Mouse (Mus musculus) hindbrain, embryonic 14.5 days (tissue): ENCODE data around the gene Tmem132d. TPM values are rescaled to one million over a fixed set of nuclear protein-coding genes. Genes with fewer than 3 reads are reported as not detected.

Experiments used
- ATAC-seq: fragments of 200-750 bp; cut with Nextera tagmentation; 2 replicates; pipeline ENCODE4 v1.8.0; 2017; ENCODE audit warnings: moderate number of reproducible peaks, mild to moderate bottlenecking, moderate TSS enrichment, moderate library complexity; ENCODE audit not compliant: low FRiP score
- DNase-seq: peaks from one replicate; pipeline ENCODE4 v3.0.0-alpha.2; 2015; ENCODE audit warnings: low spot score
- H3K27ac ChIP-seq: fragments of 300-500 bp; sonication (generic); 2 replicates; pipeline ENCODE4 v1.5.1; 2014; ENCODE audit warnings: mild to moderate bottlenecking, moderate library complexity
- H3K27me3 ChIP-seq: fragments of 300-500 bp; sonication (generic); 2 replicates; pipeline ENCODE4 v1.6.1; 2014; ENCODE audit warnings: mild to moderate bottlenecking, low read length, mixed read lengths; ENCODE audit not compliant: control insufficient read depth, insufficient read depth
- H3K36me3 ChIP-seq: fragments of 300-500 bp; sonication (generic); replicated peaks from 2 replicates; pipeline ENCODE4 v1.6.1; 2014; ENCODE audit not compliant: control insufficient read depth, insufficient read depth
- H3K4me1 ChIP-seq: fragments of 300-500 bp; sonication (generic); replicated peaks from 2 replicates; pipeline ENCODE4 v1.6.1; 2014; ENCODE audit warnings: antibody characterized with exemption, low read length, mixed read lengths; ENCODE audit not compliant: control insufficient read depth, insufficient read depth
- H3K4me2 ChIP-seq: fragments of 300-500 bp; sonication (generic); replicated peaks from 2 replicates; pipeline ENCODE4 v1.6.1; 2014; ENCODE audit warnings: mild to moderate bottlenecking, moderate library complexity
- H3K4me3 ChIP-seq: fragments of 300-500 bp; sonication (generic); replicated peaks from 2 replicates; pipeline ENCODE4 v1.5.1; 2014; ENCODE audit warnings: mild to moderate bottlenecking, low read length
- H3K9ac ChIP-seq: fragments of 300-500 bp; sonication (generic); 2 replicates; pipeline ENCODE4 v1.6.1; 2014
- H3K9me3 ChIP-seq: fragments of 300-500 bp; sonication (generic); 2 replicates; pipeline ENCODE4 v1.6.1; 2016; ENCODE audit warnings: low read length; ENCODE audit not compliant: control insufficient read depth
- WGBS: fragments of 180-500 bp; shearing (Covaris S2); extraction: QIAGEN DNeasy Blood & Tissue Kit; methylation state at CpG from one replicate; pipeline ENCODE4 v1.1.7; 2014; 5-methylcytosine and 5-hydroxymethylcytosine counted together
- polyA plus RNA-seq: library from polyadenylated mRNA; unstranded; fragments of >200 nt; fragmentation: Nextera tagmentation; extraction: Ambion mirVana; gene quantifications from 2 replicates; pipeline ENCODE4 v1.2.1, GENCODE M21; 2014

Tmem132d gene
- polyA plus RNA-seq, 1 experiment from 2014 or later: 4.5 TPM

DNA sequence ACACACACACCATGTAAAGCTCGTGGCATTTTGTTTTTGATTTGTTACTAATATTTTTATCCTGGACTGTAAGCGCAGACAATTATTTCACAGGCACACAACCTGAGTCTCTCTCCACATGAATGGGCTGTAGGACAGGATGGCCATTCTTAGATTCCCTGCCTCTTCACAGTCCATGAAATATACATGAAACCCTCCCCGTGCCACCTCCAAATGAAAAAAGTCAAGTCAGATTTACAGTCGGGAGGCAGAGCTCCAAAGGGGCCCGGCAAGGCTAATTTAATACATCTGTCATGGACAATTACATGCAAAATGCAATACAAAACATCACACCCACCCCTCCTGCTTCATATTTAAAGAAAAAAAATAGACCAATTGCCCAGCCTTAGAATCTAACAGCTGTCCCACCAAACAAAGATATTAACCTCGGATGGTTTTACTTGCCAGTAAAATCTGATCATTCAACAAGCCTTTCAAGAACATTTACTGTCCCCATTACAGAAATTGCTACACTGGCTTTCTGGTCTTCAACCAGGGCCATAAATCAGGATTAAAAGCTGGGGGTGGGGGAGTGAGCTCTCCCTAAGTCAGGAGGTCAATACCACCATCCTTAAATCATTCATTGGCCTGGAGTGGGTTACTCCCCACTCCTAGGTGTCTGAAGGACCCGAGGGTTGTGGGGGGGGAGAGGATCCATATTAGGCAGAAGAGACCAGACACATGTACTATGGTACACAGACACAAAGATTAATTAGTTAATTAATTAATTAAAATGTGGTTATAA is 44.3 kb downstream of the Tmem132d start:
- no peaks in the 10 kb centered on the region; the same call in 1 of the 2 replicates for H3K9me3 ChIP-seq
- peaks cover 7% of the 10 kb centered on the region for H3K4me1 ChIP-seq
- H3K4me3 ChIP-seq: no peak overlapping the region
- H3K27me3 ChIP-seq: no peaks in the 10 kb centered on the region
- ATAC-seq: no peak
- H3K36me3 ChIP-seq: no peaks in the 10 kb centered on the region
- no peak overlapping the region for H3K9ac ChIP-seq
- WGBS: 40% methylated on average over 7 of the region's 7 CpGs
- DNase-seq: no peak
- no peak overlapping the region for H3K27ac ChIP-seq
- no peak overlapping the region for H3K4me2 ChIP-seq

GRCm38 (mm10) chr5:128369814-128370213 is 63.1 kb downstream of the Tmem132d start:
- H3K9ac ChIP-seq: no peak overlapping the region
- H3K27me3 ChIP-seq: no peaks in the 10 kb centered on the region
- no peaks in the 10 kb centered on the region; the same call in 1 of the 2 replicates for H3K4me1 ChIP-seq
- no peaks in the 10 kb centered on the region for H3K9me3 ChIP-seq
- ATAC-seq: no peak
- no peak overlapping the region for H3K4me2 ChIP-seq
- no peak overlapping the region for H3K4me3 ChIP-seq
- H3K27ac ChIP-seq: no peak overlapping the region
- H3K36me3 ChIP-seq: no peaks in the 10 kb centered on the region
- WGBS: 87% methylated on average over 3 of the region's 3 CpGs
- no peak for DNase-seq

- no peaks in the 10 kb centered on the region for H3K36me3 ChIP-seq
- H3K27me3 ChIP-seq: no peaks in the 10 kb centered on the region
- no peaks in the 10 kb centered on the region for H3K9me3 ChIP-seq
- no peak overlapping the region for H3K9ac ChIP-seq
- no peaks in the 10 kb centered on the region; the same call in 1 of the 2 replicates for H3K4me1 ChIP-seq
- H3K4me2 ChIP-seq: no peak overlapping the region
- H3K27ac ChIP-seq: no peak overlapping the region
- no peak for DNase-seq
- no peak overlapping the region for H3K4me3 ChIP-seq
- 79% methylated on average over 7 of the region's 7 CpGs for WGBS
- ATAC-seq: no peak
These were observed 63.8 kb downstream of the Tmem132d start for GRCm38 (mm10) chr5:128369111-128369510.

DNA sequence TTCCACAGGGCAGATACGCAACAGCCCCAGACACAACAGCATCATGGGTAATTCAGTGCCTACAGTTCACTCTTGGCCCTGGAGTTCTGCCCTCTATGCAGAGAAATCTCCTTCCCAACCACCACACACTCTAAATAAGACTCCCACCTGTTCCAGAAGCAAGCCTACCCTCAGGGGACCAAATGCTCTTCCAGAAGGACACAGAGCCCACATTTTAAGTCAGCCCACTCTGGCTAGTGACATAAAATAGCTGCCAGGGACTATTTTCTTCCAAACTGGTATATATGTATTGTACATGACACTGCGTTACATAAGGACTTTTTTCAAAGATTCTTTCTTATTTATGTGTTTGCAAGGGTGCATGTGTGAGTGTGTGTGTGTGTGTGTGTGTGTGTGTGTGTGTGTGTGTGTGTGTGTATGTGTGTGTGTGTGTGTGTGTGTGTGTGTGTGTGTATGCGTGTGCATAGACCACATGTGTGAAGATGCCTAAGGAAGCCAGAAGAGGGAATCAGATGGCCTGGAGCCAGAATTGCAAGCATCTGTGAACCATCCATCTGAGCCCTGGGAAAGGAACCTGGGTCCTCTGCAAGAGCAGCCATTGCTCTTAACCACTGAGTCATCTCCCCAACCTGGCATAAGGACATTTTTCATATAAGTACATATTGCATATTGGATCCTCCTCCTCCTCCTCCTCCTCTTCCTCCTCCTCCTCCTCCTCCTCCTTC is 67.5 kb downstream of the Tmem132d start:
- Histone ChIP-seq H3K27ac (no peak overlapping the region), H3K9me3 (no peaks in the 10 kb centered on the region), H3K4me3 (no peak overlapping the region), H3K36me3 (no peaks in the 10 kb centered on the region), H3K9ac (no peak overlapping the region), H3K4me1 (no peaks in the 10 kb centered on the region; the same call in 1 of the 2 replicates), H3K27me3 (no peaks in the 10 kb centered on the region), H3K4me2 (no peak overlapping the region)
- DNase-seq: no peak
- 90% methylated on average over 3 of the region's 3 CpGs for WGBS
- ATAC-seq: no peak

DNA sequence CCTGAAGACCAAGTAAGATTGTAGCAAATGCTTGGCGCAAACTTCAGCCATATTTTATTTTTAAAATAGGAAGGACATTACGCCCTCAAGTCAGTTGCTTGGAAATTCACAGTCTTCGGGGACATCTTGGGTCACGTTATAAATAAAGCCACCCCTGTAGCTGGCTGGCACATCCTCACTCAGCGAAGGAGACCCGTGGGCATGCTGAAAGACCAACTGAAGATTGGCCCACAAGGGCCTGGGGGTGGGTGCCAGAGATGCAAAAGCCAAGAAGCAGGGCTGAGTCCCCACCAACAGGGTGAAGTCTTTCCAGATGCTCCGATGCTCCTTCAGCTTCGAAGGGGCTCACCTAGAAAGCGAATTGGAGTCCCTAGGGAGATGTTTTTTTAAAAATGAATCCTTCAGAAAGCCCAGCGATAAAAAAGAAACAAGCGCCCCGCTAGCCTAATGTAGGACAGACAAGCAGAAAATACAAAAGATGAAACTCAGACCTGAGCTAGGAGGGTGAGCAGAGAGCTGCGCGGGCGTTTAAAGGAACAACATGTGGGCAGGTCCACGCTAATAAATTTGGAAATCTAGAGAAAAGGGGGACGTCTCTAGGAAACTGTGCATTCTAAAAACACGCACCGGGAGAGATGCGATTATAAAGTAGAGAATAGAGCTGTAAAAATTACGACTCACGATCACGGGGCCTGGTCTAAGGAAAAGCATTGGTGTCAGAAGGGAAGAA is 71.8 kb downstream of the Tmem132d start:
- ATAC-seq: no peak
- H3K9me3 ChIP-seq: no peaks in the 10 kb centered on the region
- no peak overlapping the region for H3K4me2 ChIP-seq

GRCm38 (mm10) chr5:128348835-128349234 is 84.0 kb downstream of the Tmem132d start:
- no peaks in the 10 kb centered on the region for H3K4me1 ChIP-seq
- DNase-seq (peak; percentile 65), ATAC-seq (no peak)
- H3K9ac ChIP-seq: no peak overlapping the region
- no peaks in the 10 kb centered on the region for H3K27me3 ChIP-seq
- no peak overlapping the region for H3K4me3 ChIP-seq
- H3K4me2 ChIP-seq: no peak overlapping the region
- no peaks in the 10 kb centered on the region for H3K36me3 ChIP-seq
- H3K27ac ChIP-seq: no peak overlapping the region
- no peaks in the 10 kb centered on the region for H3K9me3 ChIP-seq
- 44% methylated on average over 2 of the region's 2 CpGs for WGBS

More for the DNA sequence above, 71.8 kb downstream of the Tmem132d start:
- Histone ChIP-seq H3K4me1 (no peaks in the 10 kb centered on the region), H3K4me3 (no peak overlapping the region), H3K27ac (no peak overlapping the region), H3K27me3 (no peaks in the 10 kb centered on the region), H3K36me3 (no peaks in the 10 kb centered on the region), H3K9ac (no peak overlapping the region)
- WGBS: 66% methylated on average over 23 of the region's 23 CpGs
- DNase-seq: no peak

GRCm38 (mm10) chr5:128336841-128337240 is 96.0 kb downstream of the Tmem132d start:
- Histone ChIP-seq H3K9me3 (no peaks in the 10 kb centered on the region), H3K27ac (no peak overlapping the region), H3K9ac (no peak overlapping the region), H3K4me2 (no peak overlapping the region), H3K4me1 (no peaks in the 10 kb centered on the region), H3K36me3 (no peaks in the 10 kb centered on the region), H3K4me3 (no peak overlapping the region), H3K27me3 (no peaks in the 10 kb centered on the region)
- DNase-seq (no peak), ATAC-seq (no peak)
- 81% methylated on average over 7 of the region's 7 CpGs for WGBS

DNA sequence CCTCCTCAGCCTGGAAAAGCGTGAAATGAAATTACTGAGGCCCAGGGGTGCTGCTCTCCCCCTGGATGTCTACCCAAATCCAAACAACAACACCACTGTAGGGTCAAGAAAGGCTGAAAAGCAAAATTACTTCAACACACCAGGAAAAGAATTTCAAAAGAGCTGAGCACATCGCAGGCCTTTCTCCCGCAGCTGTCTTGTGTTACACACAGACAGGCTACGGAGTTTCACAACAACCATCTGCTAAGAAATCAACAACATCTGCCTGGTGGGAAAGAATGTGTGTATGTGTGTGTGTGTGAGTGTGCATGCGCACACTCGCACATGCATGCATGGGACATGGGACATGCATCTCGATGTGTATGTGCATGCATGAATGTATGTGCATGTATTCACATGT is 100.1 kb downstream of the Tmem132d start:
- Histone ChIP-seq H3K27me3 (no peaks in the 10 kb centered on the region), H3K27ac (no peak overlapping the region), H3K4me1 (no peaks in the 10 kb centered on the region), H3K9ac (no peak overlapping the region), H3K9me3 (no peaks in the 10 kb centered on the region), H3K4me3 (no peak overlapping the region), H3K4me2 (no peak overlapping the region), H3K36me3 (no peaks in the 10 kb centered on the region)
- ATAC-seq (no peak), DNase-seq (no peak)
- WGBS: 79% methylated on average over 7 of the region's 7 CpGs

DNA sequence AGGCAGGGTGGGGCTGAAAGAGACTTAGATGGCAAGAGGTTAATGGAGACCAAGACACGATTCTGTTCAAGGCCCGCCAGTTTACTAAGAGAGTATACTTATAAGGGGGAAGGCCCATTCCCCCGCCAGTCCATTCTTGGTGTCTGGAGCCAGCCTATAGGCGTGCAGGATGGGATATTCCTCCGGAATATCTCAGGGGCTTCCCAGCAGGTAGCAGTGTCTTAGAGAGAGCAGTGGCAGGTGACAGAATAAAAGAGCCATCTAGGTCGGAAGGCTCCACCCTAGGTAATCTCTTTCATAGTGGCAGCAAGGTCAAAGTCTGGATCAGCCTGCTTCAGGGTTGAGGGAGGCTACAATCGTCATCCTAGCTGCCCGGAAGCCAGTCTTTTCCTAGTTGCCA is 102.5 kb downstream of the Tmem132d start:
- WGBS: 93% methylated on average over 8 of the region's 8 CpGs
- no peaks in the 10 kb centered on the region for H3K36me3 ChIP-seq

More for the DNA sequence above, 102.5 kb downstream of the Tmem132d start:
- ATAC-seq (no peak), DNase-seq (no peak)
- Histone ChIP-seq H3K4me2 (no peak overlapping the region), H3K9me3 (no peaks in the 10 kb centered on the region), H3K4me3 (no peak overlapping the region), H3K9ac (no peak overlapping the region), H3K27ac (no peak overlapping the region), H3K4me1 (no peaks in the 10 kb centered on the region), H3K27me3 (no peaks in the 10 kb centered on the region)
